In the genomic region with DNA sequence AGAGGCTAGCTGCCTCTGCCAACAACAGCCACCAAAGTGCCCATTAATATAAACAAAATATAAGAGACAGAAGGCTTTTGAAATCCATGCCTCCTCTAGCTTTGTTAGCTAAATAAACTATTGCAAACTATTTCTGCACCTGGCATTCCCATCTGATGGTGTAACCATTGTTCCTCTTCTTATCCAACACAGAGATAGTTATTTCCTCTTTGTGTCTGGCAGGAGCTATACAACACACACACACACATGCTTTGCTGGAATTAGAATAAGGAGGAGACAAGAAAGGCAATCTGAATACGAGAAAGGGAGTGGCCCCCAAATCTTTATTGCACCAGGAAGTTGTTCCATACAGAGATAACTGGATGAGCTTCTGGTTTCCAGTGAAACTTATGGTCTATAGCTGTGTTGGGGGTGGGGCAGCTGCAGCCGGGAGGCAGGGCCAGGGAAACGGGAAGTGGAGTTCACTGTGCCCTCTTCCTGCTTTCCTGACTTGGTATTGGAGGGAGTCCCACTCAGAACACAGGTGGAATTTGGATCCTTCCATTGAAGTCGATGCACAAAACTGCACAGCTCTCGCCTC, we compare ENCODE assay signal across 14 mouse cellular contexts.
DNase-seq lines count a peak whose midpoint lies in the region; ATAC-seq and TF ChIP-seq lines count a peak whose summit lies in the region.
"Had no signal": no experiment of that assay in that cellular context is flagged by ENCODE, and none has a peak within 500 bp of the region (broad histone marks: within the 10 kb centered on the region; RNA-seq: fewer than 3 reads in every experiment).

No protein-coding gene starts in this region.

- H3K27ac ChIP-seq in kidney, embryonic 16.5 days (ENCODE audit: low read length): 0 out of 2 replicates have a peak overlapping the region, but pooled peaks have one; percentile 25
- peak overlapping the region; percentile 13; the same call in 1 of the 2 replicates for H3K27ac ChIP-seq in heart, embryonic 16.5 days (ENCODE audit: low read length)
- peak overlapping the region; percentile 66 for H3K27ac ChIP-seq in small intestine, adult 2 months (ENCODE audit: insufficient read depth, low read depth, low read length)
- H3K27ac ChIP-seq: embryonic facial prominence, embryonic 10.5 days; forebrain, embryonic 13.5 days had no signal

- TF ChIP-seq CTCF in small intestine, adult 2 months (IDR thresholded peaks at IDR 0.05; ENCODE audit: extremely low read depth, insufficient read length, insufficient replicate concordance, low read depth, low read length): no peak

- no peak overlapping the region for H3K4me2 ChIP-seq in kidney, embryonic 16.5 days (replicated peaks; ENCODE audit: low read depth, low read length)
- no peak overlapping the region for H3K4me2 ChIP-seq in heart, embryonic 16.5 days (ENCODE audit: low read depth, low read length)
- H3K4me2 ChIP-seq: hindbrain, embryonic 13.5 days had no signal

- no peaks in the 10 kb centered on the region for H3K36me3 ChIP-seq in kidney, embryonic 16.5 days (ENCODE audit: insufficient read depth, low read length)
- no peaks in the 10 kb centered on the region for H3K36me3 ChIP-seq in heart, embryonic 16.5 days (ENCODE audit: control insufficient read depth, insufficient read depth)
- H3K36me3 ChIP-seq in small intestine, adult 2 months (ENCODE audit: control insufficient read depth, insufficient read depth, low read length): no peaks in the 10 kb centered on the region
- H3K36me3 ChIP-seq: embryonic facial prominence, embryonic 10.5 days; hindbrain, embryonic 13.5 days had no signal

- H3K9me3 ChIP-seq in kidney, embryonic 16.5 days (ENCODE audit: low read length): no peaks in the 10 kb centered on the region
- no peaks in the 10 kb centered on the region for H3K9me3 ChIP-seq in heart, embryonic 16.5 days (replicated peaks; ENCODE audit: control insufficient read depth, low read length)
- H3K9me3 ChIP-seq: embryonic facial prominence, embryonic 10.5 days; forebrain, embryonic 13.5 days; hindbrain, embryonic 13.5 days; megakaryocyte, embryonic 14.5 days had no signal

- DNase-seq in kidney, adult 8-10 months: no peak
- DNase-seq in lung, adult 18-20 months: peak; percentile 18 to 24
- no peak for DNase-seq in ovary, postnatal 14 days (ENCODE audit: low spot score)
- DNase-seq in thymus, postnatal 14 days: no peak
- DNase-seq: layer of hippocampus, postnatal 36 days; right cerebral cortex, postnatal 14 days had no signal

- no peak overlapping the region for H3K9ac ChIP-seq in kidney, embryonic 16.5 days (replicated peaks; ENCODE audit: low read length)
- H3K9ac ChIP-seq in heart, embryonic 16.5 days (ENCODE audit: low read length): no peak overlapping the region
- H3K9ac ChIP-seq: forebrain, embryonic 13.5 days had no signal

- no peak for ATAC-seq in kidney, embryonic 16.5 days (ENCODE audit: low FRiP score, low TSS enrichment)
- ATAC-seq in heart, embryonic 16.5 days (replicated peaks; ENCODE audit: extremely low read depth, insufficient read depth, low FRiP score): no peak
- ATAC-seq: forebrain, embryonic 13.5 days had no signal

- TF ChIP-seq POLR2A in small intestine, adult 2 months (IDR thresholded peaks at IDR 0.05; ENCODE audit: low read depth, low read length): no peak

- H3K27me3 ChIP-seq in kidney, embryonic 16.5 days (ENCODE audit: insufficient read depth, low read length): no peaks in the 10 kb centered on the region
- no peaks in the 10 kb centered on the region for H3K27me3 ChIP-seq in heart, embryonic 16.5 days (ENCODE audit: control insufficient read depth, insufficient read depth, low read length)
- no peaks in the 10 kb centered on the region for H3K27me3 ChIP-seq in small intestine, adult 2 months (ENCODE audit: control insufficient read depth, insufficient read depth, low read length)
- H3K27me3 ChIP-seq: CH12.LX; forebrain, embryonic 13.5 days; megakaryocyte, embryonic 14.5 days had no signal

- H3K4me3 ChIP-seq in kidney, embryonic 16.5 days (ENCODE audit: low read length): no peak overlapping the region
- no peak overlapping the region for H3K4me3 ChIP-seq in heart, embryonic 16.5 days (ENCODE audit: low read length)
- no peak overlapping the region for H3K4me3 ChIP-seq in small intestine, adult 2 months (ENCODE audit: low read depth, low read length)
- H3K4me3 ChIP-seq: embryonic facial prominence, embryonic 10.5 days; forebrain, embryonic 13.5 days; hindbrain, embryonic 13.5 days; megakaryocyte, embryonic 14.5 days had no signal

- H3K4me1 ChIP-seq in kidney, embryonic 16.5 days (ENCODE audit: insufficient read depth, low read length): peaks cover 10% of the 10 kb centered on the region; the same call in 1 of the 2 replicates
- H3K4me1 ChIP-seq in heart, embryonic 16.5 days (ENCODE audit: control insufficient read depth, insufficient read depth, low read length): peaks cover 5% of the 10 kb centered on the region
- peaks cover 7% of the 10 kb centered on the region; the same call in 1 of the 2 replicates for H3K4me1 ChIP-seq in small intestine, adult 2 months (ENCODE audit: control insufficient read depth, insufficient read depth, insufficient read length, low read length)

- WGBS in kidney, embryonic 16.5 days: 61% methylated on average over 5 of the region's 5 CpGs
- 53% methylated on average over 5 of the region's 5 CpGs for WGBS in heart, embryonic 16.5 days
- 23% methylated on average over 5 of the region's 5 CpGs for WGBS in small intestine, adult 2 months

Comparison
In these comparisons a context has a peak if more than half of its experiments do, and no peak if none do; other contexts are left out.
1. H3K27ac ChIP-seq: peak in every context shown above with its lines; median percentile 66 in small intestine, adult 2 months; 25 in kidney, embryonic 16.5 days; 13 in heart, embryonic 16.5 days.
2. DNase-seq: peak in lung, adult 18-20 months (2 of 2); none in kidney, adult 8-10 months (0 of 2), ovary, postnatal 14 days (single experiment) and thymus, postnatal 14 days (single experiment).